Mouse (Mus musculus) gastrocnemius, postnatal 14 days (tissue): Measurements from ENCODE around the gene Rnf31. TPM values are rescaled to one million over a fixed set of nuclear protein-coding genes. Genes with fewer than 3 reads are reported as not detected.

Experiments used
- DNase-seq: peaks from one replicate; pipeline ENCODE4 v3.0.0; 2021; ENCODE audit warnings: mixed read lengths
- intact Hi-C: fragments of 180-260 bp; cut with DNase I; formaldehyde crosslinking; loops from one replicate; pipeline ENCODE4 v1.15.1; 2025; ENCODE audit warnings: low total_unique reads
- total RNA-seq, 2 experiments: library from RNA; stranded (reverse); gene quantifications; 2 replicates each; pipeline ENCODE4 v1.2.3; 2021

Rnf31 gene
- total RNA-seq, 2 experiments from 2014 or later: 9.4 to 11.7 TPM

GRCm38 (mm10) chr14:55640816-55641215 is 49.3 kb downstream of the Rnf31 start:
- no peak for DNase-seq
- intact Hi-C loops: no loop called here

- intact Hi-C loops: no loop called here
- DNase-seq: no peak
Observed at GRCm38 (mm10) chr14:55641291-55641690, 49.8 kb downstream of the Rnf31 start.

GRCm38 (mm10) chr14:55642679-55643059 is 51.2 kb downstream of the Rnf31 start:
- no peak for DNase-seq
- intact Hi-C loops: no loop called here

- intact Hi-C loops: no loop called here
- peak; percentile 85 for DNase-seq
Observed at GRCm38 (mm10) chr14:55643060-55643907, 51.8 kb downstream of the Rnf31 start, which contains the start of gene Tm9sf1. Tm9sf1 (minus strand) TSS chr14:55643806.

DNA sequence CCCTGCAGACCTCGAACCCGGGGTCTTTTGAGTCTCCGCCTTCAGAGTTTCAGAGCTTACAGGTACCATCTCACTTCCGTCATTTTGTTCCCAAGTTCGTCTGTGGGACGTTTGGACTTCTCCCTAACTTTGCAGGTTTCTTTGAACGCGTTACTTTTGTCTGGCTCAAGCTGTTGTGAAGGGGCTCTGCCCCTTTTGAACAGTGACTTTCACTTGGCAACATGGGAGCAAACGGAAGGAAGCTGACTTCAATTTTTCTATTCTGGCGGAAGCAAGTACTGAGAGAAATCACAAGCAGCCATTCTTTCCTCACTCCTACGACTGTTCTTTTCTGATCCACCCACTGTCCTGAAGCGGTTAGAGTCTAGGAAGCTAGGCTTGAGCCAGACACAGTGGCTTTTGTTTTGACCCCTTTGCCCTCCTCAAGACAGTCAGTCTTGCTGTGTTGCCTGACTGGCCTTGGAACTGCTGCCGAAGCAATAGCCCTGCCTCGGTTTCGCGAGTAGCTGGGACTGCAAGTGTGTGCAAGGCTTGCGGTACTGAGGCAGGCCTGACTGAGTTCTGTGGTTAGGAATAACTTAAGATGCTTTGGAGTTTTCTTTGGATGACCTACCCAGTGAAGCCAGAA is 52.9 kb downstream of the Rnf31 start:
- DNase-seq: no peak
- intact Hi-C loops: no loop called here

DNA sequence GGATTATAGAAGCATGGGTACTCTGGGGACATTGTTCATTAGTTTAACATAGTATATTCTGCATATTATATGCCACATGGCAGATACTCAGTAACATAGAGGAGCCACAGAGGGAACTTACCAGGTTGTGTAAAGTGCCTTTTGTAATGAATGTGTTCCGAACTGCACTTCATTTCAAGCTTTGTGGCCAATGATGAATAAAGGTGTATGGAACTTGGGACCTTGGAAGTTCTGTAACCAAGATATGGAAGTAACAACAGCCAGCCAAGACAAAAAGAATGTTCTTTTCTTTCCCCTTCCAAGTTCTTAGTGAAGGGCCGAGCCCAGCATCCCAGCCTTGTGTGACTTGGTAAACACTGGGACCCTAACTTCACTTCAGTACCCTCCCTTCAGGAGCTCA is 58.4 kb downstream of the Rnf31 start, which contains the start of gene Tssk4:
TSS of gene Tssk4 (plus strand) at position 301 of the 400 bp plus-strand sequence.
- DNase-seq: no peak
- intact Hi-C loops: no loop called here

DNA sequence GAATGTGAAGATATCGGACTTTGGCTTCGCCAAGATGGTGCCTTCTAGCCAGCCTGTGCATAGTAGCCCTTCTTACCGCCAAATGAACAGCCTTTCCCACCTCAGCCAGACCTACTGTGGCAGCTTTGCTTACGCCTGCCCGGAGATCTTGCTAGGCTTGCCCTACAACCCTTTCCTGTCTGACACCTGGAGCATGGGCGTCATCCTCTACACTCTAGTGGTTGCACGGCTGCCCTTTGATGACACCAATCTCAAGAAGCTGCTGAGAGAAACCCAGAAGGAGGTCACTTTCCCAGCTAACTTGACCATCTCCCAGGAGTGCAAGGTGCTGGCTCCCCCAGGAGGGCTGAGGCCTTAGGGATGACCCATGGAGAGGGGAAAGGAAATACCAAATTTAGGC is 60.0 kb downstream of the Rnf31 start:
- no peak for DNase-seq
- intact Hi-C loops: no loop called here

Other genes with a start within 250 kb of the Rnf31 start
- 10 to 100 TPM; 30.5 to 40.5 TPM for gene Dhrs4, start 113.0 kb upstream of the Rnf31 start, total RNA-seq
- 1 to 10 TPM in 1 of 2 experiments, under 1 TPM in 1; 0.74 to 1.3 TPM for gene Carmil3, start 101.1 kb upstream of the Rnf31 start, total RNA-seq
- under 1 TPM in 1 of 2 experiments, not detected in 1; 0.16 TPM for gene Cpne6, start 81.3 kb upstream of the Rnf31 start, total RNA-seq
- gene Nrl, start 66.7 kb upstream of the Rnf31 start, total RNA-seq: not detected
- 10 to 100 TPM; 11.5 to 13.8 TPM for gene Pck2, start 51.4 kb upstream of the Rnf31 start, total RNA-seq
- gene Dcaf11, start 31.7 kb upstream of the Rnf31 start, total RNA-seq: 10 to 100 TPM; 76.5 to 87.8 TPM
- not detected for gene A730061H03Rik, start 31.3 kb upstream of the Rnf31 start, total RNA-seq
- gene Fitm1, start 16.1 kb upstream of the Rnf31 start, total RNA-seq: 100 to 1,000 TPM; 415 to 455 TPM
- 10 to 100 TPM; 48.3 to 49.7 TPM for gene Psme1, start 13.6 kb upstream of the Rnf31 start, total RNA-seq
- gene Emc9, start 6.4 kb upstream of the Rnf31 start, total RNA-seq: 10 to 100 TPM; 38.6 to 39.4 TPM
- gene Psme2, start 595 bp upstream of the Rnf31 start, total RNA-seq: 10 to 100 TPM; 57.5 to 63.2 TPM
- 1 to 10 TPM; 3.9 to 4.8 TPM for gene Irf9, start 11.9 kb downstream of the Rnf31 start, total RNA-seq
- gene Rec8, start 26.3 kb downstream of the Rnf31 start, total RNA-seq: under 1 TPM; 0.53 to 0.72 TPM
- 10 to 100 TPM; 52.5 to 62.0 TPM for gene Ipo4, start 44.2 kb downstream of the Rnf31 start, total RNA-seq
- gene Gm49378, start 46.2 kb downstream of the Rnf31 start, total RNA-seq: under 1 TPM; 0.27 to 0.96 TPM
- 10 to 100 TPM; 21.5 TPM for gene Tm9sf1, start 52.1 kb downstream of the Rnf31 start, total RNA-seq
- gene Tssk4, start 58.5 kb downstream of the Rnf31 start, total RNA-seq: under 1 TPM; 0.12 to 0.49 TPM
- 10 to 100 TPM; 17.8 to 19.7 TPM for gene Mdp1, start 68.8 kb downstream of the Rnf31 start, total RNA-seq
- gene Gmpr2, start 80.2 kb downstream of the Rnf31 start, total RNA-seq: 1 to 10 TPM; 4.0 to 4.3 TPM
- gene Nedd8, start 80.4 kb downstream of the Rnf31 start, total RNA-seq: 100 to 1,000 TPM; 200 to 201 TPM
- gene Tinf2, start 90.1 kb downstream of the Rnf31 start, total RNA-seq: 10 to 100 TPM; 10.3 to 11.2 TPM
- under 1 TPM; 0.16 to 0.35 TPM for gene Tgm1, start 122.2 kb downstream of the Rnf31 start, total RNA-seq
- gene Rabggta, start 130.6 kb downstream of the Rnf31 start, total RNA-seq: 1 to 10 TPM; 8.2 to 9.3 TPM
- 10 to 100 TPM; 28.5 to 30.2 TPM for gene Dhrs1, start 154.0 kb downstream of the Rnf31 start, total RNA-seq
- gene Nop9, start 154.0 kb downstream of the Rnf31 start, total RNA-seq: 10 to 100 TPM; 12.1 to 13.9 TPM
- not detected for gene Cideb, start 166.8 kb downstream of the Rnf31 start, total RNA-seq
- under 1 TPM in 1 of 2 experiments, not detected in 1; 0.12 TPM for gene Ltb4r2, start 169.7 kb downstream of the Rnf31 start, total RNA-seq
- gene Ltb4r1, start 174.3 kb downstream of the Rnf31 start, total RNA-seq: under 1 TPM; 0.22 to 0.39 TPM
- 1 to 10 TPM; 7.1 to 8.6 TPM for gene Adcy4, start 192.4 kb downstream of the Rnf31 start, total RNA-seq
- 1 to 10 TPM; 2.4 to 2.6 TPM for gene Ripk3, start 197.2 kb downstream of the Rnf31 start, total RNA-seq
- gene Nfatc4, start 231.4 kb downstream of the Rnf31 start, total RNA-seq: 1 to 10 TPM; 7.4 to 7.5 TPM